Mouse (Mus musculus): ENCODE measurements around the gene 2310034G01Rik. TPM values are rescaled to one million over a fixed set of nuclear protein-coding genes. Genes with fewer than 3 reads are reported as not detected.

2310034G01Rik gene
- total RNA-seq, 2 experiments from 2014 or later: 0.89 to 1.3 TPM

- DNase-seq (ENCODE audit: low spot score in 2 of 2): no peak
Measured at GRCm38 (mm10) chr19:46303251-46304215, 46.6 kb downstream of the 2310034G01Rik start.

- no peak for DNase-seq (ENCODE audit: low spot score in 2 of 2)
Measured at GRCm38 (mm10) chr19:46302551-46302950, 47.6 kb downstream of the 2310034G01Rik start.

GRCm38 (mm10) chr19:46300294-46301045, 49.6 kb downstream of the 2310034G01Rik start:
- DNase-seq (ENCODE audit: low spot score in 2 of 2): no peak

Small RNA genes within 50 kb of the gene (microRNA-seq; reads per million reads assigned to microRNA genes)
- gene Mir146b: 3.3 to 3.7 reads per million in 2 experiments

Other genes with a start within 250 kb of the 2310034G01Rik start
- not detected for gene Elovl3, start 218.4 kb downstream of the 2310034G01Rik start, total RNA-seq (2021)
- not detected for gene Pitx3, start 202.0 kb downstream of the 2310034G01Rik start, total RNA-seq (2021)
- gene Gbf1, start 197.8 kb downstream of the 2310034G01Rik start, total RNA-seq (2021): 10 to 100 TPM; 81.1 to 98.1 TPM
- gene Nfkb2, start 46.0 kb downstream of the 2310034G01Rik start, total RNA-seq (2021): 1 to 10 TPM; 3.1 to 3.2 TPM
- 100 to 1,000 TPM; 686 to 714 TPM for gene Psd, start 23.1 kb downstream of the 2310034G01Rik start, total RNA-seq (2021)
- gene Fbxl15, start 22.1 kb downstream of the 2310034G01Rik start, total RNA-seq (2021): 10 to 100 TPM; 30.2 to 33.6 TPM
- gene Cuedc2, start 11.6 kb downstream of the 2310034G01Rik start, total RNA-seq (2021): 100 to 1,000 TPM; 173 to 178 TPM
- 10 to 100 TPM; 24.4 to 26.4 TPM for gene Mfsd13a, start 9.2 kb downstream of the 2310034G01Rik start, total RNA-seq (2021)
- gene Actr1a, start 45.4 kb upstream of the 2310034G01Rik start, total RNA-seq (2021): 100 to 1,000 TPM; 233 to 238 TPM
- 10 to 100 TPM; 20.8 to 21.9 TPM for gene Sufu, start 46.6 kb upstream of the 2310034G01Rik start, total RNA-seq (2021)
- 100 to 1,000 TPM; 108 to 111 TPM for gene Trim8, start 151.4 kb upstream of the 2310034G01Rik start, total RNA-seq (2021)
- gene Arl3, start 222.9 kb upstream of the 2310034G01Rik start, total RNA-seq (2021): 100 to 1,000 TPM; 133 to 138 TPM
- 1 to 10 TPM; 8.5 to 9.9 TPM for gene Sfxn2, start 223.1 kb upstream of the 2310034G01Rik start, total RNA-seq (2021)
- gene Wbp1l, start 248.8 kb upstream of the 2310034G01Rik start, total RNA-seq (2021): 10 to 100 TPM; 32.5 to 39.0 TPM